Mouse (Mus musculus): ENCODE results near the gene Duox1.

- TF ChIP-seq CTCF (IDR thresholded peaks at IDR 0.05; ENCODE audit: low read depth, low read length) (no peak), POLR2A (IDR thresholded peaks at IDR 0.05; ENCODE audit: borderline replicate concordance, low read depth, low read length) (no peak)
These were observed 14.8 kb upstream of the Duox1 start for GRCm38 (mm10) chr2:122300656-122301020.
